Mouse (Mus musculus): ENCODE data around the gene Lrrc73. TPM values are rescaled to one million over a fixed set of nuclear protein-coding genes. Genes with fewer than 3 reads are reported as not detected.

The Lrrc73 gene
- total RNA-seq, 1 experiment from 2014 or later = not detected

GRCm38 (mm10) chr17:46278011-46278765 lies 24.9 kb downstream of the Lrrc73 start:
- ATAC-seq (replicated peaks in 1 of 2; ENCODE audit: insufficient read depth in 1 of 2, low FRiP score in 2 of 2, low TSS enrichment in 1 of 2, low read depth in 1 of 2, poor library complexity in 2 of 2, severe bottlenecking in 2 of 2) = no peak

DNA sequence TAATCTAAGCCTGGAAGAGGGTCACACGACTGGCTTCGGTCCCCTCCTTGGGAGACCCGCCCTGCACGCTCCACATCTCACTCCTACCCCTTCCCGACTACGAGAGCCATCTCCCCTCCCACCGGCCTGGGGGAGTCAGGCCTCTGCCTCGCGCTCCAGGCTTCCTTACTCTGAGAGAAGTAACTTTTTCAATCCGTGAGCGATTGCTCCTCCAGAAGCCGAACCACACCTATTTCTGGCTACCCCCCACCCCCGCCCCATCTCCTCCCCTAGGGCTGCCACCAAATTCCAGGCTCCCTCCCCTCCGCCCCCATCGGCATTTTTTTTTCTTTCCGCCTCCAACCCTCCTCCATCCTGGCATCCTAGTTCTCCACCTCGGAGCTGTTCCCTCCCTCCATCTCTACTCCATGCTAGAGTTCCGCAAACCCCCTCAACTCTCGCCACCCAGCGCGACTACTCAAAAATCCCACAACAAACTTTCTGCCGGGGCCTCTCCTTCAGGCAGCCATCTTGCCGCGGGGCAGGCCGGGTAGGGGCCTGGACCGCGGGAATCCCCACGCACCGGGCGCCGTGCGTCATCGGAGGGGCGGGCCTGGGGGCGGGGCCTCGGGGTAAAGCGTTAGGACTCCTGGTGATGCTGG lies 29.3 kb downstream of the Lrrc73 start, which contains the start of gene Tjap1:
Tjap1 (minus strand) TSS at position 544 of the 641 bp plus-strand sequence.
- peak; percentile 89 to 90 for ATAC-seq (replicated peaks in 1 of 2; ENCODE audit: insufficient read depth in 1 of 2, low FRiP score in 2 of 2, low TSS enrichment in 1 of 2, low read depth in 1 of 2, poor library complexity in 2 of 2, severe bottlenecking in 2 of 2)

DNA sequence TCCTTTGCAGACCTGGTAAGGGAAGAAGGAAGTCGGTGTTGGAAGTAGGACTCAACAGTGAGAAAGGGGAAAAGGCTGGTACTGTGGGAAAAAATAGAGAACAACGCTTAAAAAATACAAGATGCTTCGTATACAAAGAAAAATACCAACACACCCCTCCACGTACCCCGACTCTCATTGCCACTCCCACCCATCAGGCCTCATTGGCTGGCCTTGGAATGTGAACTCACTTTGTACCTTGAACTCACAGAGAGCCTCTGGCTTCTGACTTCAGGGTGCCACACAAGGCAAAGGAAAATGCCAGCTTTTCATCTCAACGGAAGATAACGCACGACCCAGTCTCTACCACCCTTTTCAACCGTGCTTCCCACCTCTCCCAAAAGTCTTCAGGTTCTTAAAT lies 29.8 kb downstream of the Lrrc73 start:
- ATAC-seq (replicated peaks in 1 of 2; ENCODE audit: insufficient read depth in 1 of 2, low FRiP score in 2 of 2, low TSS enrichment in 1 of 2, low read depth in 1 of 2, poor library complexity in 2 of 2, severe bottlenecking in 2 of 2) = no peak

DNA sequence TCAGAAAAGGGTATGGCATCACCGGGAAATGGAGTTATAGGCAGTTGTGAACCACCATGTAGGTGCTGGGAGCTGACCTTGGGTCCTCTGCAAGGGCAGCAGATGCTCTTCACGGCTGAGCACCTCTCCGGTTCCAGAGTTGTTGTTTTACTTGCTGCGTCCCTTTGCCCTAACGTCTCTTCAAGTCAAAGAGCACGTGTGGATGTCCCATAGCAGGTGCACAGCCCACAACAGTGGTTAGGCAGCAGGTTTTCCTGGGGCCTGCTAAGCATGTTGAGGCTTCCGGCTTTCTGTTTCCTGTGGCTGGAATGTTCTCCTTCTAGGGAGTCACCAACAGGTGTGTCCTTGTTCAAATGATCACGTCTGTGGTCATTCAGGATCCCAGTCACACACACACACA lies 30.6 kb downstream of the Lrrc73 start:
- no peak for ATAC-seq (replicated peaks in 1 of 2; ENCODE audit: insufficient read depth in 1 of 2, low FRiP score in 2 of 2, low TSS enrichment in 1 of 2, low read depth in 1 of 2, poor library complexity in 2 of 2, severe bottlenecking in 2 of 2)

- no peak for ATAC-seq (replicated peaks in 1 of 2; ENCODE audit: insufficient read depth in 1 of 2, low FRiP score in 2 of 2, low TSS enrichment in 1 of 2, low read depth in 1 of 2, poor library complexity in 2 of 2, severe bottlenecking in 2 of 2)
These were observed 31.3 kb downstream of the Lrrc73 start for GRCm38 (mm10) chr17:46284653-46285052.

GRCm38 (mm10) chr17:46285407-46285806 lies 32.1 kb downstream of the Lrrc73 start:
- ATAC-seq (replicated peaks in 1 of 2; ENCODE audit: insufficient read depth in 1 of 2, low FRiP score in 2 of 2, low TSS enrichment in 1 of 2, low read depth in 1 of 2, poor library complexity in 2 of 2, severe bottlenecking in 2 of 2) = no peak

- ATAC-seq (replicated peaks in 1 of 2; ENCODE audit: insufficient read depth in 1 of 2, low FRiP score in 2 of 2, low TSS enrichment in 1 of 2, low read depth in 1 of 2, poor library complexity in 2 of 2, severe bottlenecking in 2 of 2) = no peak
These were observed 34.4 kb downstream of the Lrrc73 start for GRCm38 (mm10) chr17:46287678-46288095.

GRCm38 (mm10) chr17:46296601-46297000 lies 43.3 kb downstream of the Lrrc73 start:
- ATAC-seq (replicated peaks in 1 of 2; ENCODE audit: insufficient read depth in 1 of 2, low FRiP score in 2 of 2, low TSS enrichment in 1 of 2, low read depth in 1 of 2, poor library complexity in 2 of 2, severe bottlenecking in 2 of 2) = no peak

- no peak for ATAC-seq (replicated peaks in 1 of 2; ENCODE audit: insufficient read depth in 1 of 2, low FRiP score in 2 of 2, low TSS enrichment in 1 of 2, low read depth in 1 of 2, poor library complexity in 2 of 2, severe bottlenecking in 2 of 2)
These were observed 43.7 kb downstream of the Lrrc73 start for GRCm38 (mm10) chr17:46297028-46297363.

GRCm38 (mm10) chr17:46297364-46298219 lies 44.3 kb downstream of the Lrrc73 start, which contains the start of gene Dlk2:
Gene Dlk2, plus strand, starts transcription at chr17:46297421.
- ATAC-seq (replicated peaks in 1 of 2; ENCODE audit: insufficient read depth in 1 of 2, low FRiP score in 2 of 2, low TSS enrichment in 1 of 2, low read depth in 1 of 2, poor library complexity in 2 of 2, severe bottlenecking in 2 of 2) = no peak; a peak in 1 of 4 replicates

GRCm38 (mm10) chr17:46298220-46298913 lies 45.0 kb downstream of the Lrrc73 start:
- peak; percentile 79 to 84 for ATAC-seq (replicated peaks in 1 of 2; ENCODE audit: insufficient read depth in 1 of 2, low FRiP score in 2 of 2, low TSS enrichment in 1 of 2, low read depth in 1 of 2, poor library complexity in 2 of 2, severe bottlenecking in 2 of 2)

- no peak for ATAC-seq (replicated peaks in 1 of 2; ENCODE audit: insufficient read depth in 1 of 2, low FRiP score in 2 of 2, low TSS enrichment in 1 of 2, low read depth in 1 of 2, poor library complexity in 2 of 2, severe bottlenecking in 2 of 2)
These were observed 48.6 kb downstream of the Lrrc73 start for GRCm38 (mm10) chr17:46301892-46302291.

GRCm38 (mm10) chr17:46304184-46304583 lies 50.9 kb downstream of the Lrrc73 start:
- no peak for ATAC-seq (replicated peaks in 1 of 2; ENCODE audit: insufficient read depth in 1 of 2, low FRiP score in 2 of 2, low TSS enrichment in 1 of 2, low read depth in 1 of 2, poor library complexity in 2 of 2, severe bottlenecking in 2 of 2)

Other genes starting within 250 kb of the Lrrc73 start
- gene Vegfa, start 221.2 kb upstream of the Lrrc73 start, total RNA-seq (2017) = 29.6 and 53.8 TPM in 2 replicates
- 32.8 and 34.5 TPM in 2 replicates for gene Mrps18a, start 142.5 kb upstream of the Lrrc73 start, total RNA-seq (2017)
- gene Rsph9, start 109.3 kb upstream of the Lrrc73 start, total RNA-seq (2017) = 2.1 and 2.7 TPM in 2 replicates
- 0.60 and 8.4 TPM in 2 replicates for gene Mad2l1bp, start 100.0 kb upstream of the Lrrc73 start, total RNA-seq (2017)
- gene Gtpbp2, start 92.5 kb upstream of the Lrrc73 start, total RNA-seq (2017) = 68.1 and 72.0 TPM in 2 replicates
- gene Polh, start 50.9 kb upstream of the Lrrc73 start, total RNA-seq (2017) = 18.2 and 24.1 TPM in 2 replicates
- gene Xpo5, start 50.7 kb upstream of the Lrrc73 start, total RNA-seq (2017) = 52.8 and 57.3 TPM in 2 replicates
- 39.4 and 54.0 TPM in 2 replicates for gene Polr1c, start 5.5 kb upstream of the Lrrc73 start, total RNA-seq (2017)
- gene Yipf3, start 5.5 kb upstream of the Lrrc73 start, total RNA-seq (2017) = 29.2 and 56.5 TPM in 2 replicates
- 9.6 and 30.5 TPM in 2 replicates for gene Tjap1, start 29.5 kb downstream of the Lrrc73 start, total RNA-seq (2017)
- not detected in 2 replicates for gene Dlk2, start 43.9 kb downstream of the Lrrc73 start, total RNA-seq (2017)
- 1.3 and 2.2 TPM in 2 replicates for gene Abcc10, start 74.8 kb downstream of the Lrrc73 start, total RNA-seq (2017)
- 25.3 and 64.6 TPM in 2 replicates for gene Zfp318, start 130.2 kb downstream of the Lrrc73 start, total RNA-seq (2017)
- not detected in 2 replicates for gene Crip3, start 175.4 kb downstream of the Lrrc73 start, total RNA-seq (2017)
- gene Slc22a7, start 184.9 kb downstream of the Lrrc73 start, total RNA-seq (2017) = not detected in 2 replicates
- 0.05 and 0.69 TPM in 2 replicates for gene Ttbk1, start 234.1 kb downstream of the Lrrc73 start, total RNA-seq (2017)
- 11.1 and 21.0 TPM in 2 replicates for gene Dnph1, start 243.2 kb downstream of the Lrrc73 start, total RNA-seq (2017)

All from hematopoietic stem cell, adult 5-6 weeks (primary cell).